Mouse (Mus musculus): ENCODE measurements at regions not wholly inside any gene's neighbourhood (a gene's known extent, or its start where the extent isn't known, plus 50 kb on each side); places are given as distances from the start of the nearest gene placed in this dataset.
A peak's percentile ranks its signal among the peaks of the same experiment; 100 is the strongest.

DNA sequence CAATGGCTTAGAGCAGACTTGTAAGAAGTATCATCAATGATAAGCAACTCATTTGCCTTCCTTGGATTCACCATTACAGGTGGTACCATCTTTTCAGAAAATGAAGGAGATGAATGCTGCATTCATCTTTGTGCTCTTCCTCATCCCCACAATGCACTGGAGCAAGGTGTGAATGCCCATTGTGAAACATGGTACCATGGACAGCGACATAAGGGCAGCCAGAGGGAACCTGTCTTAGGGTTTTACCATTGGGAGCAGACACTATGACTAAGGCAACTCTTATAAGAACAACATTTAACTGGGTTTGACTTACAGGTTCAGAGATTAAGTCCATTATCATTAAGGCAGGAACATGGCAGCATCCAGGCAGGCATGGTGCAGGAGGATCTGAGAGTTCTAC, 60.1 kb upstream of the Kcnj6 start:
- Histone ChIP-seq H3K4me2 (replicated peaks; ENCODE audit: low read depth, low read length, severe bottlenecking) (no peak overlapping the region), H3K4me3 (replicated peaks; ENCODE audit: low read length) (no peak overlapping the region), H3K36me3 (ENCODE audit: control insufficient read depth, insufficient read depth, low read length) (no peaks in the 10 kb centered on the region), H3K4me1 (ENCODE audit: control insufficient read depth, insufficient read depth, low read length) (no peaks in the 10 kb centered on the region), H3K27me3 (ENCODE audit: control insufficient read depth, insufficient read depth, low read length) (no peaks in the 10 kb centered on the region), H3K27ac (replicated peaks; ENCODE audit: low read depth, low read length) (no peak overlapping the region), H3K9ac (ENCODE audit: low read depth, low read length, severe bottlenecking) (no peak overlapping the region), H3K9me3 (ENCODE audit: control insufficient read depth, low read length) (no peaks in the 10 kb centered on the region)
- DNase-seq (ENCODE audit: low spot score) (peak; percentile 5), ATAC-seq (ENCODE audit: low FRiP score, low read depth) (no peak)
- WGBS, result 16% methylated on average over 1 of the region's 1 CpGs
- TF ChIP-seq POLR2A (IDR thresholded peaks at IDR 0.05; ENCODE audit: borderline replicate concordance, extremely low read depth, insufficient read depth, insufficient read length), result no peak

DNA sequence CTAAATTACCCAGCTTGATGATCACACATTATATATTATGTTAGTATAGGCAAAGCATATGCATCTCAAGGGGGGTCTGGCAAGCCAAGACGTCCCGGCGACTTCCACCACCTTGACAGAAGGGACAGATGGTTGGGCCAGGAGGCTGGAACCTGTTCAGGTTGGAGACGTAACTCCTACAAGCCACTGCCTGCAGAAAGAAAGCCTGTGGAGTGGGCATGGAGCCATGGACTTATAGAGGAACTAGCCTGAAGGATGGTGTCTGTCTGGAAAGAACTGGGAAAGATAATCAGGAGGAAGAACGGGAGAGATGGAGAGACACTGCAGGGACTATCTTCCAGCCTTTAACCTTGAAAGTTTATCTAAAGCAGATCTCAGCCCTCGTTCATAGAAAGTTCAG, 66.9 kb upstream of the Kcnj6 start:
- Histone ChIP-seq H3K9ac (ENCODE audit: low read depth, low read length, severe bottlenecking) (no peak overlapping the region), H3K27me3 (ENCODE audit: control insufficient read depth, insufficient read depth, low read length) (no peaks in the 10 kb centered on the region), H3K36me3 (ENCODE audit: control insufficient read depth, insufficient read depth, low read length) (no peaks in the 10 kb centered on the region), H3K4me3 (replicated peaks; ENCODE audit: low read length) (no peak overlapping the region), H3K4me1 (ENCODE audit: control insufficient read depth, insufficient read depth, low read length) (no peaks in the 10 kb centered on the region), H3K9me3 (ENCODE audit: control insufficient read depth, low read length) (no peaks in the 10 kb centered on the region), H3K27ac (replicated peaks; ENCODE audit: low read depth, low read length) (no peak overlapping the region), H3K4me2 (replicated peaks; ENCODE audit: low read depth, low read length, severe bottlenecking) (no peak overlapping the region)
- 84% methylated on average over 6 of the region's 6 CpGs for WGBS
- DNase-seq (ENCODE audit: low spot score) (no peak), ATAC-seq (ENCODE audit: low FRiP score, low read depth) (no peak)
- no peak for TF ChIP-seq POLR2A (IDR thresholded peaks at IDR 0.05; ENCODE audit: borderline replicate concordance, extremely low read depth, insufficient read depth, insufficient read length)

- Histone ChIP-seq H3K27ac (replicated peaks; ENCODE audit: low read depth, low read length) (no peak overlapping the region), H3K27me3 (ENCODE audit: control insufficient read depth, insufficient read depth, low read length) (no peaks in the 10 kb centered on the region), H3K4me1 (ENCODE audit: control insufficient read depth, insufficient read depth, low read length) (no peaks in the 10 kb centered on the region), H3K36me3 (ENCODE audit: control insufficient read depth, insufficient read depth, low read length) (no peaks in the 10 kb centered on the region), H3K4me2 (replicated peaks; ENCODE audit: low read depth, low read length, severe bottlenecking) (no peak overlapping the region), H3K9me3 (ENCODE audit: control insufficient read depth, low read length) (no peaks in the 10 kb centered on the region), H3K4me3 (replicated peaks; ENCODE audit: low read length) (no peak overlapping the region), H3K9ac (ENCODE audit: low read depth, low read length, severe bottlenecking) (no peak overlapping the region)
- DNase-seq (ENCODE audit: low spot score), result no peak
- no peak for TF ChIP-seq POLR2A (IDR thresholded peaks at IDR 0.05; ENCODE audit: borderline replicate concordance, extremely low read depth, insufficient read depth, insufficient read length)
- no peak for ATAC-seq (ENCODE audit: low FRiP score, low read depth)
- 92% methylated on average over 3 of the region's 3 CpGs for WGBS
Observed at GRCm38 (mm10) chr16:95066687-95067086, 69.2 kb upstream of the Kcnj6 start.

GRCm38 (mm10) chr16:95092471-95093221, 95.1 kb upstream of the Kcnj6 start:
- Histone ChIP-seq H3K27me3 (ENCODE audit: control insufficient read depth, insufficient read depth, low read length) (no peaks in the 10 kb centered on the region), H3K9me3 (ENCODE audit: control insufficient read depth, low read length) (no peaks in the 10 kb centered on the region), H3K27ac (replicated peaks; ENCODE audit: low read depth, low read length) (no peak overlapping the region), H3K9ac (ENCODE audit: low read depth, low read length, severe bottlenecking) (no peak overlapping the region), H3K4me2 (replicated peaks; ENCODE audit: low read depth, low read length, severe bottlenecking) (no peak overlapping the region), H3K4me3 (replicated peaks; ENCODE audit: low read length) (no peak overlapping the region), H3K36me3 (ENCODE audit: control insufficient read depth, insufficient read depth, low read length) (no peaks in the 10 kb centered on the region), H3K4me1 (ENCODE audit: control insufficient read depth, insufficient read depth, low read length) (no peaks in the 10 kb centered on the region)
- DNase-seq (ENCODE audit: low spot score) (no peak), ATAC-seq (ENCODE audit: low FRiP score, low read depth) (no peak)
- 72% methylated on average over 6 of the region's 6 CpGs for WGBS
- TF ChIP-seq POLR2A (IDR thresholded peaks at IDR 0.05; ENCODE audit: borderline replicate concordance, extremely low read depth, insufficient read depth, insufficient read length), result no peak

GRCm38 (mm10) chr16:95093753-95094152, 96.3 kb upstream of the Kcnj6 start:
- no peak overlapping the region for H3K27ac ChIP-seq (replicated peaks; ENCODE audit: low read depth, low read length)
- no peaks in the 10 kb centered on the region for H3K9me3 ChIP-seq (ENCODE audit: control insufficient read depth, low read length)
- no peaks in the 10 kb centered on the region for H3K36me3 ChIP-seq (ENCODE audit: control insufficient read depth, insufficient read depth, low read length)
- TF ChIP-seq POLR2A (IDR thresholded peaks at IDR 0.05; ENCODE audit: borderline replicate concordance, extremely low read depth, insufficient read depth, insufficient read length), result no peak
- no peak overlapping the region for H3K4me3 ChIP-seq (replicated peaks; ENCODE audit: low read length)
- no peak overlapping the region for H3K4me2 ChIP-seq (replicated peaks; ENCODE audit: low read depth, low read length, severe bottlenecking)
- ATAC-seq (ENCODE audit: low FRiP score, low read depth) (peak; percentile 55), DNase-seq (ENCODE audit: low spot score) (peak; percentile 75)
- no peaks in the 10 kb centered on the region for H3K27me3 ChIP-seq (ENCODE audit: control insufficient read depth, insufficient read depth, low read length)
- 22% methylated on average over 10 of the region's 10 CpGs for WGBS
- H3K4me1 ChIP-seq (ENCODE audit: control insufficient read depth, insufficient read depth, low read length), result no peaks in the 10 kb centered on the region
- H3K9ac ChIP-seq (ENCODE audit: low read depth, low read length, severe bottlenecking), result no peak overlapping the region
